Mouse (Mus musculus) ovary, adult 10 weeks (tissue): ENCODE results near the gene Ubl7. TPM values are rescaled to one million over a fixed set of nuclear protein-coding genes. Genes with fewer than 3 reads are reported as not detected.

ENCODE experiments used
- polyA plus RNA-seq: library from polyadenylated mRNA; stranded (reverse); fragments of 350-450 nt; fragmentation: Illumina TruSeq; extraction: RNeasy Lipid Tissue Mini Kit (QIAGEN cat#74804); gene quantifications from one replicate; pipeline ENCODE4 v1.2.3, GENCODE M21; 2014

Ubl7 gene
- 50.8 TPM for polyA plus RNA-seq

GRCm38 (mm10) chr9:57910254-57911160, at the start of gene Ubl7:
TSS of gene Ubl7 (plus strand) at chr9:57910979.

GRCm38 (mm10) chr9:57939431-57940348, 28.9 kb downstream of the Ubl7 start, which contains the start of gene Sema7a:
TSS of gene Sema7a (plus strand) at chr9:57940112.

Other genes starting within 250 kb of the Ubl7 start
- gene Cyp1a2, start 227.3 kb upstream of the Ubl7 start, polyA plus RNA-seq, result not detected
- gene Cyp1a1, start 223.1 kb upstream of the Ubl7 start, polyA plus RNA-seq, result not detected
- gene Edc3, start 202.4 kb upstream of the Ubl7 start, polyA plus RNA-seq, result 5.1 TPM
- 46.3 TPM for gene Clk3, start 145.1 kb upstream of the Ubl7 start, polyA plus RNA-seq
- 0.86 TPM for gene Arid3b, start 74.2 kb upstream of the Ubl7 start, polyA plus RNA-seq
- 10.1 TPM for gene Sema7a, start 29.1 kb downstream of the Ubl7 start, polyA plus RNA-seq
- gene Cyp11a1, start 95.4 kb downstream of the Ubl7 start, polyA plus RNA-seq, result 367 TPM
- 3.3 TPM for gene Stra6, start 152.8 kb downstream of the Ubl7 start, polyA plus RNA-seq
- 0.68 TPM for gene Ccdc33, start 207.8 kb downstream of the Ubl7 start, polyA plus RNA-seq